9 mouse cellular contexts compared by ENCODE assay signal in genomic region chr2:49417018-49417604, GRCm38 (mm10). TPM values are rescaled to one million over a fixed set of nuclear protein-coding genes. Genes with fewer than 3 reads are reported as not detected.
DNase-seq lines count a peak whose midpoint lies in the region; ATAC-seq lines count a peak whose summit lies in the region.
"Had no signal": no experiment of that assay in that cellular context is flagged by ENCODE, and none has a peak within 500 bp of the region (broad histone marks: within the 10 kb centered on the region; RNA-seq: fewer than 3 reads in every experiment).

No protein-coding gene starts in this region.

- peak; percentile 61 for DNase-seq in layer of hippocampus, adult 9-11 months
- DNase-seq in layer of hippocampus, adult 8-10 months (ENCODE audit: low spot score in 2 of 2), result no peak
- DNase-seq in thymus, postnatal 0 days (ENCODE audit: low spot score), result peak; percentile 55
- no peak for DNase-seq in urinary bladder, postnatal 14 days (ENCODE audit: low spot score)
- no peak for DNase-seq in kidney, adult 18-20 months

- no peaks in the 10 kb centered on the region for H3K9me3 ChIP-seq in megakaryocyte, embryonic 14.5 days
- H3K9me3 ChIP-seq: neural tube, embryonic 12.5 days had no signal

- no peaks in the 10 kb centered on the region for H3K27me3 ChIP-seq in megakaryocyte, embryonic 14.5 days (replicated peaks)
- H3K27me3 ChIP-seq: neural tube, embryonic 12.5 days had no signal

- H3K36me3 ChIP-seq in megakaryocyte, embryonic 14.5 days (replicated peaks; ENCODE audit: low read length), result no peaks in the 10 kb centered on the region
- H3K36me3 ChIP-seq: neural tube, embryonic 12.5 days had no signal

- peak; percentile 67 for ATAC-seq in activated CD4-positive, CD25-positive, alpha-beta regulatory T cell, adult 4 months
- no peak for ATAC-seq in cerebellum, adult (ENCODE audit: insufficient number of reproducible peaks, low FRiP score, low TSS enrichment)

- H3K4me1 ChIP-seq in megakaryocyte, embryonic 14.5 days, result peaks cover 34% of the 10 kb centered on the region
- H3K4me1 ChIP-seq: neural tube, embryonic 12.5 days had no signal

- peak overlapping the region; percentile 88 for H3K4me3 ChIP-seq in megakaryocyte, embryonic 14.5 days (replicated peaks)
- H3K4me3 ChIP-seq: neural tube, embryonic 12.5 days had no signal

RNA-seq across cellular contexts. Expression of gene Epc2, which starts 34.2 kb away (rescaled TPM):
- 10 to 100 TPM; 50.9 to 63.1 (median 53.9) TPM for total RNA-seq in layer of hippocampus, adult 8-10 months (2022)
- polyA plus RNA-seq in activated CD4-positive, CD25-positive, alpha-beta regulatory T cell, adult 4 months (2017; shearing (Covaris generic)), result 1 to 10 TPM; 7.0 TPM
- polyA plus RNA-seq in megakaryocyte, embryonic 14.5 days (2012; ENCODE audit: insufficient read depth, low replicate concordance), result 0.35 and 0.65 TPM in 2 replicates
- 7.4 and 8.0 TPM in 2 replicates for polyA plus RNA-seq in thymus, postnatal 0 days (2015; fragmentation: Nextera tagmentation; extraction: Ambion mirVana)

Comparison
In these comparisons a context has a peak if more than half of its experiments do, and no peak if none do; other contexts are left out.
1. DNase-seq: peak in layer of hippocampus, adult 9-11 months (single experiment) and thymus, postnatal 0 days (single experiment); none in layer of hippocampus, adult 8-10 months (0 of 2), urinary bladder, postnatal 14 days (single experiment) and kidney, adult 18-20 months (single experiment).